Mouse (Mus musculus) neural tube, embryonic 14.5 days (tissue): ENCODE results near the gene Med31. TPM values are rescaled to one million over a fixed set of nuclear protein-coding genes. Genes with fewer than 3 reads are reported as not detected.

Experiments used
- ATAC-seq: fragments of 200-750 bp; cut with Nextera tagmentation; 2 replicates; pipeline ENCODE4 v1.8.0; 2017; ENCODE audit warnings: low read depth, mild to moderate bottlenecking, moderate TSS enrichment, moderate library complexity
- H3K27ac ChIP-seq: fragments of 300-500 bp; sonication (generic); 2 replicates; pipeline ENCODE4 v1.5.1; 2014; ENCODE audit warnings: low read depth, mild to moderate bottlenecking, control low read depth, low read length, moderate library complexity, mixed read lengths
- H3K27me3 ChIP-seq: fragments of 300-500 bp; sonication (generic); 2 replicates; pipeline ENCODE4 v1.6.1; 2014; ENCODE audit warnings: low read length; ENCODE audit not compliant: control insufficient read depth, insufficient read depth
- H3K36me3 ChIP-seq: fragments of 300-500 bp; sonication (generic); 2 replicates; pipeline ENCODE4 v1.6.1; 2014; ENCODE audit warnings: low read length, mixed read lengths; ENCODE audit not compliant: control insufficient read depth, insufficient read depth
- H3K4me1 ChIP-seq: fragments of 300-500 bp; sonication (generic); 2 replicates; pipeline ENCODE4 v1.6.1; 2014; ENCODE audit warnings: low read length; ENCODE audit not compliant: control insufficient read depth, insufficient read depth
- H3K4me2 ChIP-seq: fragments of 300-500 bp; sonication (generic); 2 replicates; pipeline ENCODE4 v1.6.1; 2014; ENCODE audit warnings: mild to moderate bottlenecking, low read depth, low read length, control low read depth
- H3K4me3 ChIP-seq: fragments of 300-500 bp; sonication (generic); 2 replicates; pipeline ENCODE4 v1.5.1; 2014; ENCODE audit warnings: low read depth, low read length, control low read depth, mixed read lengths
- H3K9ac ChIP-seq: fragments of 300-500 bp; sonication (generic); replicated peaks from 2 replicates; pipeline ENCODE4 v1.6.1; 2014; ENCODE audit warnings: low read depth, mild to moderate bottlenecking, control low read depth, low read length, mixed read lengths
- H3K9me3 ChIP-seq: fragments of 300-500 bp; sonication (generic); 2 replicates; pipeline ENCODE4 v1.6.1; 2016; ENCODE audit warnings: low read length; ENCODE audit not compliant: control insufficient read depth
- WGBS: fragments of 180-500 bp; shearing (Covaris S2); extraction: QIAGEN DNeasy Blood & Tissue Kit; methylation state at CpG from one replicate; pipeline ENCODE4 v1.1.7; 2014; 5-methylcytosine and 5-hydroxymethylcytosine counted together
- polyA plus RNA-seq: library from polyadenylated mRNA; unstranded; fragments of >200 nt; fragmentation: Nextera tagmentation; extraction: Ambion mirVana; gene quantifications from 2 replicates; pipeline ENCODE4 v1.2.1, GENCODE M21; 2014

The Med31 gene
- polyA plus RNA-seq, 1 experiment from 2014 or later = 55.6 TPM

DNA sequence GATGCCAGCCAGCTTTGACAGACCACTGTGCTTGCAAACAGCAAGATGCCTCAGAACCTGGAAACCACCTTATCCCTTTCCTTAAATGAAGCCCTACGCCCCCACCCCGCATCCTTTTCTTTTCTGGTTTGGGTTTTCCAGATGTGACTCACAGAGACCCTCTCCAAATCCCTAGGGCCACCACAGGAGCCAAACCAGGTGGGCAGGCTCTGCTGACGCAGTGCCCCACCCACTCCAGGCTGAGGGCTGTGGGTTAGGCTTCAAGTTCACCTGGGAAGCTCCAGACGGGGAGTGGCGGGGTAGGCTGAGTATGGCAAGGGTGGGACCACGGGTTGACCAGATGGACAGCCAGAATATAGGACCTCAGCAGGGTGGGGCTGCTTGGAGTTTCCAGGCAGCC is 11.5 kb upstream of the Med31 start:
- Histone ChIP-seq H3K4me1 (peaks cover 4% of the 10 kb centered on the region; the same call in 1 of the 2 replicates), H3K27me3 (no peaks in the 10 kb centered on the region), H3K27ac (no peak overlapping the region), H3K4me3 (no peak overlapping the region), H3K9ac (no peak overlapping the region), H3K4me2 (no peak overlapping the region), H3K36me3 (no peaks in the 10 kb centered on the region), H3K9me3 (no peaks in the 10 kb centered on the region)
- 92% methylated on average over 6 of the region's 6 CpGs for WGBS
- ATAC-seq = no peak

DNA sequence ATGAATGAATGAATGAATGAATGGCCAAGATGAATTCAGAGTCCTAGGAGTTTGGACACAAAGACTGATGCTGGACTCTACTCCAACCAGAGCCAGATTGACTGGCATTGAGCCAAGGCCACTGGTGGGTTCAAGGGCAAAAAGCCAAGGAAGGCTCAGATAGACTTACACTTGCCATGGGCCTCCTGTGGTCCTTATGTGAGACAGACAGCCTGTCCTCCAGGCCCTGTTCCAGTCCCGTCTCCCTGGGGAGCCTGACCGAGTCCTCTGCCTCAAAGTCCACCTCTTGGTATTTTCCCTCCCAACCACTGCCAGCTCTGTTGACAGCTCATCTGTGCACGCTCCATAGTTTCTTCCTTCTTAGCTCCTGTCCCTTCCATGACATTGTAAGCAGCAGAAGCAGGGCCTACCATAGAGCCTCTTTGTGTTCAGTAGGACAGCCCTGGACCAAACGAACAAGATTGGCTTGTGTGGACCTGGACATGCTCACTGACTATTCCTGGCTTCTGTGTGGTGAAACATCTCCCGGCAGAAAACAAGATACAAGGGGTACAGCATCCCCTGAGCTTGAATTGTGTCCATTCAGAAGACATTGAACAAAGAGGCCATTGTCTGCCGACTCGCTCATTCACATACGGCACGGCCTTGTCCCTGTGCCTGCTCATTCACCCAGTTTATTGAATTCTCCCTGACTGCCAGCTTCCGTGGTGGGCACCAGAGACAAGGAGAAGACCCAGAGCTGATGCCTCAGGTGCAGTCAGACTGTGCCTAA is 10.8 kb upstream of the Med31 start:
- Histone ChIP-seq H3K36me3 (no peaks in the 10 kb centered on the region), H3K27me3 (no peaks in the 10 kb centered on the region), H3K27ac (no peak overlapping the region), H3K4me1 (peaks cover 4% of the 10 kb centered on the region; the same call in 1 of the 2 replicates), H3K9ac (no peak overlapping the region), H3K4me2 (no peak overlapping the region), H3K9me3 (no peaks in the 10 kb centered on the region), H3K4me3 (no peak overlapping the region)
- peak; percentile 11; the same call in 1 of the 2 replicates for ATAC-seq
- WGBS = 29% methylated on average over 10 of the region's 10 CpGs

GRCm38 (mm10) chr11:72224865-72225264 is 9.5 kb upstream of the Med31 start:
- Histone ChIP-seq H3K4me1 (peaks cover 4% of the 10 kb centered on the region; the same call in 1 of the 2 replicates), H3K9me3 (no peaks in the 10 kb centered on the region), H3K4me2 (no peak overlapping the region), H3K27ac (no peak overlapping the region), H3K27me3 (no peaks in the 10 kb centered on the region), H3K36me3 (no peaks in the 10 kb centered on the region), H3K9ac (no peak overlapping the region), H3K4me3 (no peak overlapping the region)
- 17% methylated on average over 5 of the region's 5 CpGs for WGBS
- ATAC-seq = peak; percentile 31; the same call in 1 of the 2 replicates

- Histone ChIP-seq H3K9me3 (no peaks in the 10 kb centered on the region), H3K4me3 (no peak overlapping the region), H3K27ac (no peak overlapping the region), H3K36me3 (no peaks in the 10 kb centered on the region), H3K27me3 (no peaks in the 10 kb centered on the region), H3K9ac (no peak overlapping the region), H3K4me2 (no peak overlapping the region), H3K4me1 (peaks cover 4% of the 10 kb centered on the region; the same call in 1 of the 2 replicates)
- WGBS = 87% methylated on average over 4 of the region's 4 CpGs
- ATAC-seq = no peak
These were observed 8.0 kb upstream of the Med31 start for GRCm38 (mm10) chr11:72223414-72223813.

GRCm38 (mm10) chr11:72221278-72221677 is 5.9 kb upstream of the Med31 start:
- 17% methylated on average over 6 of the region's 6 CpGs for WGBS
- no peak overlapping the region for H3K4me3 ChIP-seq
- H3K9ac ChIP-seq = no peak overlapping the region
- H3K36me3 ChIP-seq = no peaks in the 10 kb centered on the region
- H3K4me2 ChIP-seq = no peak overlapping the region
- no peaks in the 10 kb centered on the region for H3K27me3 ChIP-seq
- H3K9me3 ChIP-seq = no peaks in the 10 kb centered on the region
- peaks cover 11% of the 10 kb centered on the region; the same call in 1 of the 2 replicates for H3K4me1 ChIP-seq
- no peak overlapping the region for H3K27ac ChIP-seq
- no peak for ATAC-seq

DNA sequence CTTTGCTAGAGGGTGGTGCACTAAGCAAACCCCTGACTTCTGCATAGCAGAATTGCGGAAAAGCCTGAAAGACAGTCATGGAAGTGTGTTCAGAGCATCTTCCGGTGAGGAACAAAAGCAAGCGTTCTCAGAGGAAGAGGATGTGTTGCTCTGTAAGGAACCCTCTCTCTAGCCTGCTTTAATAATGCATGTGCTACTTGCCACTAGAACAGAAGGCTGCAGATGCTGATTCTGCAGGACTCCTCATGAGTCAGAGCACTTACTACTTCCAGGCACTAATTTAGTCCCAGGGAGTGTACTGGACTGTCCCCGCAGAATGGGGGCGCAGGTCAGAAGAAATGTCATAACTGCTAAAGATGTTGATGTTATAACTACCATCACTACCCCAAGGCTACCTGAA is 1.7 kb upstream of the Med31 start:
- 88% methylated on average over 5 of the region's 5 CpGs for WGBS
- peaks cover 16% of the 10 kb centered on the region; the same call in 1 of the 2 replicates for H3K4me1 ChIP-seq
- H3K9ac ChIP-seq = 0 out of 2 replicates have a peak overlapping the region, but pooled peaks have one; percentile 11
- ATAC-seq = no peak
- 0 out of 2 replicates have a peak, but pooled peaks cover under 1% of the 10 kb centered on the region for H3K36me3 ChIP-seq
- H3K27ac ChIP-seq = no peak overlapping the region
- H3K4me3 ChIP-seq = no peak overlapping the region
- peak overlapping the region; percentile 76; the same call in 1 of the 2 replicates for H3K4me2 ChIP-seq
- no peaks in the 10 kb centered on the region for H3K27me3 ChIP-seq
- no peaks in the 10 kb centered on the region for H3K9me3 ChIP-seq

DNA sequence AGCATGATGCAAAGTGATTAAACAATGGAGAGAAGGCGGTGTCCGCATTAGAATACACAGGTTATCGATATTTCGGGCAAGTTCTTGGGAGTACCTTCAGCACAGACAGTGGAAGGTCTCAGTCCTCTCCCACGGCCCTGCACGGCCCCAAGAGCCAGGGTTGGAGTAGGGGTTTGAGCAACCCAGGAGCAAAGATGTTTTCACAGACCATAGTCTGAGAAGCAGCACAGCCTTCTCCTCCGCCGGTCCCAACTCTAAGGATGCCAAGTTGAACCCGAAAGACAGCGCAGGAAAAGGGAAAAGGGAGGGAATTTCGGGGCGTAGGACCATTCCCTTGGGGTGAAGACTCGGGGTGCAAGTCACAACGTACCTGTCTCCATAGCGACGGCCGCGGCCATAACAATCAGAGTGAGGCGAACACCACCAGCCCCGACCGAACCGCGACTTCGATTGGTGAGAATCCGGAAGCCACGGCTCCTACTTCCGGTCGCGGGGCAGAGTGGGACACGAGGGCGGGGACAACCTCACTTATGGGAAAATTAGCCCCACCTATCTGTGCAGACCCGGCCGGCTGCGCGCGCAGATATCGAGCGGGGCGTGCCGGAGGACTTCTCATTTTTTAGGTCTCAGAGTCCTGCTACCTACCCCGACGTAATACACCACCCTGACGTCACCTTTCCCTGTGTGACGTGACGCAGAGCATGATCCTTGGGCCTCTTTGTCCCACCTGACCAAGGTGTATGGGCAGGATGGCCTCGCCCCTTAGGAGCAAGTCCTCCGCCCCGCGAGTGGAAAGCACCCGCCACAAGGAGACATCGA is 592 bp downstream of the Med31 start:
- ATAC-seq = peak; percentile 97
- Histone ChIP-seq H3K36me3 (peaks cover 21% of the 10 kb centered on the region), H3K9ac (peak overlapping the region; percentile 70), H3K4me2 (peak overlapping the region; percentile 76), H3K9me3 (no peaks in the 10 kb centered on the region), H3K4me3 (peak overlapping the region; percentile 80), H3K27ac (peak overlapping the region; percentile 90), H3K27me3 (no peaks in the 10 kb centered on the region), H3K4me1 (peaks cover 16% of the 10 kb centered on the region; the same call in 1 of the 2 replicates)
- under 1% methylated on average over 51 of the region's 51 CpGs for WGBS

DNA sequence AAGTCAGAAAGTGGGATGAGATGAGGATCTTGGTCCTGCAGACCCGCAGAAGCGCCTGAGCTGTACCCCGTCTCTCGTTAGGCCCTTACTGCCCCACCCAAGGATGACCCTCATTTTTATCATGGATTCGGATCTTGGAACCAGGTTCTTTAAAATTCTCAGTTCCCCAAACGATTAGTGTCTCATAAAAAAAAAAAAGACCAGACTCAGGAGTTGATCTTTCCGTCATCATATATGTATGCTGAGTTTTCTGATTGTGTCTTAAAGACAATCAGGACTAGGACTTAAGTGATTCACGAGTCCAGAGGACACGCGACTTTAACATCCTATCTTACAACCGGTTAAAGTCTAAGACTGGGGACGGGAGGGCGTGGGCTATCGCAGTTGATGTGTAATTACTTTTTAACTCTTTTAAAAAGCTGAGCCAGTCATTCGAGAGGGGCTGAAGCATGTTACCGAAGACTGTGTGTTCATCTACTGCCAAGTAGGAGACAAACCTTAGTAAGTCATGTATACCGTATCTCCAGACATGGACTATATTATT is 7.5 kb downstream of the Med31 start:
- Histone ChIP-seq H3K4me1 (peaks cover 14% of the 10 kb centered on the region), H3K27me3 (no peaks in the 10 kb centered on the region), H3K4me3 (peak overlapping the region; percentile 48), H3K36me3 (peaks cover 27% of the 10 kb centered on the region), H3K27ac (no peak overlapping the region; the same call in 1 of the 2 replicates), H3K4me2 (peak overlapping the region; percentile 91), H3K9me3 (no peaks in the 10 kb centered on the region), H3K9ac (peak overlapping the region; percentile 82)
- ATAC-seq = no peak; the same call in 1 of the 2 replicates
- 20% methylated on average over 17 of the region's 17 CpGs for WGBS
